Mouse (Mus musculus) forebrain, embryonic 10.5 days (tissue): ENCODE measurements around the gene Maml3. TPM values are rescaled to one million over a fixed set of nuclear protein-coding genes. Genes with fewer than 3 reads are reported as not detected.

Experiments
- DNase-seq: peaks from one replicate; pipeline ENCODE4 v3.0.0-alpha.2; 2017; ENCODE audit warnings: low spot score; ENCODE audit errors: extremely low spot score
- H3K27ac ChIP-seq: fragments of 300-500 bp; sonication (generic); 2 replicates; pipeline ENCODE4 v1.5.1; 2016; ENCODE audit warnings: mild to moderate bottlenecking
- H3K27me3 ChIP-seq: fragments of 300-500 bp; sonication (generic); 2 replicates; pipeline ENCODE4 v1.6.1; 2016; ENCODE audit warnings: mild to moderate bottlenecking; ENCODE audit not compliant: poor library complexity, severe bottlenecking
- H3K36me3 ChIP-seq: fragments of 300-500 bp; sonication (generic); replicated peaks from 2 replicates; pipeline ENCODE4 v1.6.1; 2016; ENCODE audit warnings: mild to moderate bottlenecking, moderate library complexity
- H3K4me1 ChIP-seq: fragments of 300-500 bp; sonication (generic); 2 replicates; pipeline ENCODE4 v1.6.1; 2016
- H3K4me3 ChIP-seq: fragments of 300-500 bp; sonication (generic); 2 replicates; pipeline ENCODE4 v1.5.1; 2016; ENCODE audit warnings: mild to moderate bottlenecking, moderate library complexity
- H3K9me3 ChIP-seq: fragments of 300-500 bp; sonication (generic); 2 replicates; pipeline ENCODE4 v1.6.1; 2016; ENCODE audit warnings: mild to moderate bottlenecking, moderate library complexity
- WGBS: fragments of 180-500 bp; shearing (Covaris S2); methylation state at CpG from one replicate; pipeline ENCODE4 v1.1.7; 2016; 5-methylcytosine and 5-hydroxymethylcytosine counted together
- polyA plus RNA-seq: library from polyadenylated mRNA; unstranded; fragments of >200 nt; fragmentation: Nextera tagmentation; extraction: Ambion mirVana; gene quantifications from 2 replicates; pipeline ENCODE4 v1.2.1, GENCODE M21; 2016

The Maml3 gene
- polyA plus RNA-seq, 1 experiment from 2014 or later = 5.6 TPM

- Histone ChIP-seq H3K36me3 (peaks cover 16% of the 10 kb centered on the region), H3K27ac (peak overlapping the region; percentile 94), H3K27me3 (no peaks in the 10 kb centered on the region; the same call in 1 of the 2 replicates), H3K4me3 (peak overlapping the region; percentile 50), H3K4me1 (peaks cover 36% of the 10 kb centered on the region), H3K9me3 (no peaks in the 10 kb centered on the region)
- 40% methylated on average over 15 of the region's 15 CpGs for WGBS
- no peak for DNase-seq
These were observed 404.1 kb downstream of the Maml3 start for GRCm38 (mm10) chr3:51700731-51701280.

- Histone ChIP-seq H3K27me3 (no peaks in the 10 kb centered on the region; the same call in 1 of the 2 replicates), H3K36me3 (peaks cover 16% of the 10 kb centered on the region), H3K4me1 (peaks cover 36% of the 10 kb centered on the region), H3K9me3 (no peaks in the 10 kb centered on the region), H3K27ac (peak overlapping the region; percentile 94; the same call in 1 of the 2 replicates), H3K4me3 (no peak overlapping the region)
- DNase-seq = no peak
- 89% methylated on average over 4 of the region's 4 CpGs for WGBS
These were observed 404.8 kb downstream of the Maml3 start for GRCm38 (mm10) chr3:51700123-51700522.

DNA sequence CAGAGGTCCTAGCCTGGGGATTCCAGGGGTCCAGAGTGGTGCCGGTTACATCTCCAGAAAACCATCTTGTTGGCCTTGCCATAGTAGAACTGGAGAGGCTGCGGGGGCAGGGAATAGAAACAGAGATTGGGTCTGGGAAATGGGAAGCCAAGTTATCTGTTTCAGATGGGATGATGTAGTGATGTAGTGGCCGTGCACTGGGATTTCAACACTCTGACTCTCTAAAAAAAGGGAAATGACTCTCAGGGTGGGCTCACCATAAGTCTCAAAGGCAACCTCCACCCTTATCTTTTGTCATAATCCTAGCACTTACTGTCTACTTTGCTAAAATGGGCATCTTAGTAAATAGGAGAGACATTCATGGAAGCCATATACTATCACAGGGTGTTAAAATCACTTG lies 406.9 kb downstream of the Maml3 start:
- Histone ChIP-seq H3K4me3 (no peak overlapping the region), H3K9me3 (no peaks in the 10 kb centered on the region), H3K27me3 (no peaks in the 10 kb centered on the region; the same call in 1 of the 2 replicates), H3K36me3 (peaks cover 16% of the 10 kb centered on the region), H3K4me1 (peaks cover 30% of the 10 kb centered on the region), H3K27ac (no peak overlapping the region)
- WGBS = 92% methylated on average over 3 of the region's 3 CpGs
- no peak for DNase-seq

GRCm38 (mm10) chr3:51695713-51696112 lies 409.2 kb downstream of the Maml3 start:
- Histone ChIP-seq H3K4me1 (peaks cover 8% of the 10 kb centered on the region), H3K36me3 (peaks cover 34% of the 10 kb centered on the region), H3K9me3 (no peaks in the 10 kb centered on the region), H3K27ac (no peak overlapping the region), H3K4me3 (no peak overlapping the region), H3K27me3 (no peaks in the 10 kb centered on the region; the same call in 1 of the 2 replicates)
- WGBS = 85% methylated on average over 3 of the region's 3 CpGs
- DNase-seq = no peak

DNA sequence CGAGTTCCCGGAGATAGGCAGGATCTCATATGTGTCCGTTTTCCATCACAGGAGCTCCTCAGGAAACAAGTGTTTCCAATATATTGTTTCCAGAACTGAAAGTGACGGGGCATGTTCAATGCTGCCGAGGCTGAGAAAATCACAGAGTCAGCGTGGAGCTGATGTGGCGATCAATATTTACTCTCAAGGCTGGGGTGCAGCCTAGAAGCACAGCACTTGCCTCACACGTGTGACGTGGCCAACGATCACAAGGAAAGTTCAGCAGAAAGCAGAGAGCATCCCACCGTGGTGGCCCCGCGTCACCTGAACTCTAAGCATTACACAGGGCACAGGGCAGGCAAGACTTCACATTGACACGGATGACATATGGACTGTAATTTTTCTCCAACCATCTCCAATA lies 410.3 kb downstream of the Maml3 start:
- no peaks in the 10 kb centered on the region for H3K27me3 ChIP-seq
- no peak overlapping the region for H3K4me3 ChIP-seq
- H3K27ac ChIP-seq = no peak overlapping the region
- H3K9me3 ChIP-seq = no peaks in the 10 kb centered on the region
- H3K36me3 ChIP-seq = peaks cover 45% of the 10 kb centered on the region
- WGBS = 90% methylated on average over 14 of the region's 14 CpGs
- no peak for DNase-seq
- H3K4me1 ChIP-seq = no peaks in the 10 kb centered on the region

- 84% methylated on average over 10 of the region's 10 CpGs for WGBS
These were observed 411.7 kb downstream of the Maml3 start for GRCm38 (mm10) chr3:51693196-51693595.

GRCm38 (mm10) chr3:51688725-51689124 lies 416.2 kb downstream of the Maml3 start:
- no peaks in the 10 kb centered on the region for H3K9me3 ChIP-seq
- no peaks in the 10 kb centered on the region for H3K27me3 ChIP-seq
- peaks cover 49% of the 10 kb centered on the region for H3K36me3 ChIP-seq
- no peak overlapping the region for H3K27ac ChIP-seq
- H3K4me3 ChIP-seq = no peak overlapping the region
- 89% methylated on average over 8 of the region's 8 CpGs for WGBS
- no peaks in the 10 kb centered on the region for H3K4me1 ChIP-seq
- no peak for DNase-seq

More at GRCm38 (mm10) chr3:51693196-51693595, 411.7 kb downstream of the Maml3 start:
- Histone ChIP-seq H3K4me1 (no peaks in the 10 kb centered on the region), H3K27ac (no peak overlapping the region), H3K27me3 (no peaks in the 10 kb centered on the region), H3K4me3 (no peak overlapping the region), H3K9me3 (no peaks in the 10 kb centered on the region), H3K36me3 (peaks cover 59% of the 10 kb centered on the region)
- no peak for DNase-seq

GRCm38 (mm10) chr3:51686791-51687190 lies 418.1 kb downstream of the Maml3 start:
- no peaks in the 10 kb centered on the region for H3K9me3 ChIP-seq
- H3K36me3 ChIP-seq = peaks cover 41% of the 10 kb centered on the region
- no peak overlapping the region for H3K27ac ChIP-seq
- no peak overlapping the region for H3K4me3 ChIP-seq
- 91% methylated on average over 6 of the region's 6 CpGs for WGBS
- H3K27me3 ChIP-seq = no peaks in the 10 kb centered on the region
- DNase-seq = no peak
- H3K4me1 ChIP-seq = no peaks in the 10 kb centered on the region

- H3K9me3 ChIP-seq = no peaks in the 10 kb centered on the region
- WGBS = 94% methylated on average over 6 of the region's 6 CpGs
- H3K36me3 ChIP-seq = peaks cover 36% of the 10 kb centered on the region
- H3K4me1 ChIP-seq = no peaks in the 10 kb centered on the region
- no peaks in the 10 kb centered on the region for H3K27me3 ChIP-seq
- H3K27ac ChIP-seq = no peak overlapping the region
- H3K4me3 ChIP-seq = no peak overlapping the region
- DNase-seq = no peak
These were observed 418.6 kb downstream of the Maml3 start for GRCm38 (mm10) chr3:51686316-51686715.

GRCm38 (mm10) chr3:51685539-51685938 lies 419.3 kb downstream of the Maml3 start:
- no peak overlapping the region for H3K4me3 ChIP-seq
- DNase-seq = no peak
- no peak overlapping the region for H3K27ac ChIP-seq
- no peaks in the 10 kb centered on the region for H3K4me1 ChIP-seq
- 95% methylated on average over 6 of the region's 6 CpGs for WGBS
- no peaks in the 10 kb centered on the region for H3K9me3 ChIP-seq
- H3K36me3 ChIP-seq = peaks cover 30% of the 10 kb centered on the region
- no peaks in the 10 kb centered on the region for H3K27me3 ChIP-seq

DNA sequence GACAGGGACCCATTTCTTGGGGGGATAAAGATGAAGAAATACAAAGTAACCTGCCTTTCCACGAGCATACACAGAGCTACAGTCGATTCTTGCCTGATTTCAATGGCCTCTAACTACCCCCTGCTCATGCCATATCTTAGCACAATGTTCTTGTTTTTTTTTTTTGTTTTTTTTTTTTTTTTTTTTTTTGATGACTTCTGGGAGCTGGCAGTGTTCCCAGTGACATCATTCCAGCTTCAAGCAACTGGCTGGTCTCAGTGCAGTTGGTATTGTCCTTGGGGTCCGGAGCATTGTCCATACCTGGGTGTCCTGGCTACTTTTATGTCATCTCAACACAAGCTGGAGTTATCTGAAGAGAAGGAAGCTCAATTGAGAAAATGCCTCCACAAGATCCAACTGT lies 429.9 kb downstream of the Maml3 start:
- Histone ChIP-seq H3K27me3 (no peaks in the 10 kb centered on the region), H3K4me3 (no peak overlapping the region), H3K9me3 (no peaks in the 10 kb centered on the region), H3K27ac (no peak overlapping the region), H3K36me3 (no peaks in the 10 kb centered on the region), H3K4me1 (peaks cover 9% of the 10 kb centered on the region; the same call in 1 of the 2 replicates)
- no peak for DNase-seq
- 84% methylated on average over 3 of the region's 3 CpGs for WGBS

GRCm38 (mm10) chr3:51673408-51674086 lies 431.3 kb downstream of the Maml3 start:
- peaks cover 12% of the 10 kb centered on the region; the same call in 1 of the 2 replicates for H3K4me1 ChIP-seq
- H3K4me3 ChIP-seq = no peak overlapping the region
- H3K27me3 ChIP-seq = no peaks in the 10 kb centered on the region
- DNase-seq = peak; percentile 38
- no peaks in the 10 kb centered on the region for H3K9me3 ChIP-seq
- WGBS = 76% methylated on average over 21 of the region's 21 CpGs
- H3K27ac ChIP-seq = no peak overlapping the region
- no peaks in the 10 kb centered on the region for H3K36me3 ChIP-seq

GRCm38 (mm10) chr3:51672631-51673030 lies 432.2 kb downstream of the Maml3 start:
- H3K36me3 ChIP-seq = no peaks in the 10 kb centered on the region
- WGBS = 75% methylated on average over 4 of the region's 4 CpGs
- no peak overlapping the region for H3K4me3 ChIP-seq
- H3K27me3 ChIP-seq = no peaks in the 10 kb centered on the region
- H3K4me1 ChIP-seq = peaks cover 15% of the 10 kb centered on the region; the same call in 1 of the 2 replicates
- no peak for DNase-seq
- no peaks in the 10 kb centered on the region for H3K9me3 ChIP-seq
- H3K27ac ChIP-seq = no peak overlapping the region
